Mouse (Mus musculus) gastrocnemius, adult 2 months (tissue): ENCODE measurements at regions not wholly inside any gene's neighbourhood (a gene's known extent, or its start where the extent isn't known, plus 50 kb on each side); places are given as distances from the start of the nearest gene placed in this dataset.

Experiments
- DNase-seq: peaks from one replicate; pipeline ENCODE4 v3.0.0; 2022
- H3K27ac ChIP-seq: fragments of 200-600 bp; 2 replicates; pipeline ENCODE4 v1.8.1; 2022; ENCODE audit warnings: mild to moderate bottlenecking
- H3K4me3 ChIP-seq: fragments of 200-600 bp; 2 replicates; pipeline ENCODE4 v1.8.1; 2022; ENCODE audit warnings: mild to moderate bottlenecking, moderate library complexity
- CTCF ChIP-seq: fragments of 200-600 bp; IDR thresholded peaks from 2 replicates; pipeline ENCODE4 v1.8.1; 2022; ENCODE audit warnings: antibody characterized with exemption, mild to moderate bottlenecking, moderate library complexity
- intact Hi-C: fragments of 180-260 bp; cut with DNase I; formaldehyde crosslinking; loops from one replicate; pipeline ENCODE4 v1.15.1; 2025

DNA sequence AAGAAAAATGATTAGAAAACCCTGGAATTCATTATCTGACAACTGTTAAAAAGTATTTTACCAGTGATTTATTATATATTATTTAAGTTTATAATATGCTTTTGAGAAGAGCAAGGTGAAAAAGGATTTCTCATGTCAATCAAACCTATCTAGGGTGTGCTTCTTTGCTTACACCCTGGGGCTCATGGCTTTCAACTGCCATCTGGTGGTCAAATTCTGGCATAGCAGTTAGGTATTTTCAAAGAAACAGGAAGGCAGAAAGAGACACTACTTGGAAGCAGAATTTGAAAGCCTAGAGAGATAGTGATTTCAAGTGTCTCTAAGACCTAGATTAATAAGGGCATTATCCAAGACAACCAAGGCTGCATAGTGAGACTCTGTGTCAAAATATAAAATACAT is 167.8 kb upstream of the Amot start:
- no peak for DNase-seq
- peak; percentile 77 for TF ChIP-seq CTCF
- H3K4me3 ChIP-seq = no peak overlapping the region
- H3K27ac ChIP-seq = no peak overlapping the region
- intact Hi-C loops = no loop called here

DNA sequence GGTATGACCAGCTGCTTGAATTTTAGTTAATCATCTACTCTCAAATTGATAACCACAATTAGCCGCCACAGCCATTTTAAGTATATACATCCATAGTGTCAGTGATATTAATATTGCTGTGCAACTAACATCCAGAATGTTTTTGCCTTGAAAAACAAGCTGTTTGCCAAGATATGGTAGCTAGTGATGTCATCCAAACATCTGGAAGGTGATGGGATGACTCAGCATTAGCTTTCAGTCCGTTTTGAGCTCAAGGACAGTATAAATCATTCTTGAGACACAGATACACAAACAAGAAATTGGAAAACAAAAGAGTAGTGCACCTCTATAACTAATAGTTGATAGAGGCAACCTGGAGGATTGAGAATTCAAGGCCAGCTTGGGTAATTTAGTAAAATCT is 146.7 kb upstream of the Amot start:
- DNase-seq = no peak
- intact Hi-C loops = no loop called here
- H3K27ac ChIP-seq = no peak overlapping the region
- TF ChIP-seq CTCF = no peak
- H3K4me3 ChIP-seq = no peak overlapping the region

DNA sequence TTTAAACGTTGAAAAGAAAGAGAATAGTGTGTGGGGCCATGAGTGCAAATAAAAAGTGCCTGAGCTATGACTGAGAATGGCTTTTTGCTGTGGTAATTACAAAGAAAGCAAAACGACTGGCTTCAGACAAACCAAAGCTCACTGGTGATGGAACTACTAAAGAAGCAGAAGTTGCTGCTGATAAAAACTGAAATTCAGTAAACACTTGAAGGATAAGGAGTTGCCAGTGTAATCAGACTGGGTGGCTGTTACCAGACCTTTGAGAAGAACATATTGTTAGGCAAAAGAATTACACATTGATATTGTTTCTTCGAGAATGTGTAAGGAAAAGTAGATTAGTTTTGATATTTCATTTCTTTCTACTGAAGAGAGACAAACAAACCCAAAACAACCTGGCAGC is 114.7 kb upstream of the Amot start:
- intact Hi-C loops = no loop called here
- TF ChIP-seq CTCF = no peak
- DNase-seq = no peak

DNA sequence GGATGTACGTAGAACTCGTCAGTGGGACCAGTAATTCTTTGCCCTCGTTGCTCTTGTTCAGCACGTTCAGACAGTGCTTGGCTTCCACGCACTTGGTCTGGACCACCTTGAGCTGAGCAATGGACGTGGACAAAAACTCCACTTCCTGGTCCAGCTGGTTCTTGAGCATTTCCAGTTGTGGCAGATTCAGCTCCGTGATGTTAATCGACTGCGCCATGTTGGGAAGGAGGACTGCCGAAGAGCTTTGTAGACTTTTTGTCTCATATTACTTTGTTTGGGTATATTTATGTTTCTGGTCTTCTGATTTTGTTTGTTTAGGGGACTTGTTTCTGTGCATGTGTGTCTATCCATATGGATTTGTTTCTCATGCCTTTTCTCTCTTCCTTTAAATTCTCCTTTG is 97.1 kb upstream of the Amot start:
- no peak for DNase-seq
- intact Hi-C loops = no loop called here
- no peak for TF ChIP-seq CTCF
- no peak overlapping the region for H3K27ac ChIP-seq
- no peak overlapping the region for H3K4me3 ChIP-seq

More for the DNA sequence above, 114.7 kb upstream of the Amot start:
- Histone ChIP-seq H3K27ac (no peak overlapping the region), H3K4me3 (no peak overlapping the region)

DNA sequence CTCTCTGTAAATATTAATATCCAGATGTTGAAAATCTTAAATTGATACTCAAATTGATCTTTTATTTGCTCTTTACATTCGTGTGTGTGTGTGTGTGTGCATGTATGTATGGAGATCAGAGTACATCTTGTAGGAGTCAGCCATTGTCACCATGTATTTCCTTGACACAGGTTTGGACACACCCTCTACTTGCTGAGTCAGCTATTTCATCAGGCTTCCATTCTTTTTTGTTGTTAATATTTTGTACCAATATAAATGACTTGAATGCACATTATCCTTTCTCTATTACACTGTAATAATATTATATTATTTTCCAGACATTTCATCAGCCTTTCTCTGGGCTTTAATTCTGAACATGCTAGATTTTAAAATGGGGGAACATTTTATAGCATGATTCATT is 85.8 kb upstream of the Amot start:
- intact Hi-C loops = no loop called here
- TF ChIP-seq CTCF = no peak
- Histone ChIP-seq H3K27ac (no peak overlapping the region), H3K4me3 (no peak overlapping the region)
- DNase-seq = no peak

DNA sequence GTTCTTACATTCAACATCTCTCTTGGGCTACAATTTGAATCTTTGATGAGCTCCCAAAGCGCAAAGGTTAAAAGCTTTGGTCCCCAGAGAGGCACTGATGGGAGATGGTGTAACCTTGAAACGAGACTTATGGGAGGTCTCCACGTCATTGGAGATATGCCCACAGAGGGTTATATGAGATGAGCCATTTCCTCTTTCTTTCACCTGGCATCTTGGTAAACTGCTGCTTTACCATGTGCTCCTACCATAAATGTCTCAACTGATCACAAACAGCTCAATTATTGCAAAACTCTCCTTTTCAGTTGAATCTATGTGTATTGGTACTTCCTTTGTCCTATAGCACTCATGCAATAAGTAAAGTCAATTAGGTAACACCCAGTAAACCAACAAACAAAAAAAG is 62.5 kb upstream of the Amot start:
- Histone ChIP-seq H3K27ac (no peak overlapping the region), H3K4me3 (no peak overlapping the region)
- intact Hi-C loops = no loop called here
- TF ChIP-seq CTCF = no peak
- DNase-seq = no peak

DNA sequence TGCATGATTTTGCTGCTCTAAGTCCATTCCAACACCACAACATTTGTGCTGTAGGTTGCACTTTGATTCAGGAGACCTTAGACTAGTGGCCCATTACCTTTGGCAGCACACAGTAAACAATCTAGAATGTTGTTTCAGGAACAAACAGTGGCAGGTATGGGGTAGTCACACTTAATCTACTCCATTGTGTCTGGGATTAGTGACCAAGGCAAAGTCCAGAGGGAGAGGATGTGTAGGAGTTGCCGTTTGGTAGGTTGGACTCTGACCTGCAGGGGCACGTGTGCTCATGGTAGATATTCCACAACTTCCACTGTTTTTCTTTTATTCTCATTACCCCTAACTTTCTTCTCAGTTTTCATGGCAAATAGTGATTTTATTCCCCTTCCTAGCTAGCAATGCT is 62.1 kb upstream of the Amot start:
- intact Hi-C loops = no loop called here
- no peak overlapping the region for H3K27ac ChIP-seq
- no peak overlapping the region for H3K4me3 ChIP-seq
- TF ChIP-seq CTCF = no peak
- DNase-seq = no peak

DNA sequence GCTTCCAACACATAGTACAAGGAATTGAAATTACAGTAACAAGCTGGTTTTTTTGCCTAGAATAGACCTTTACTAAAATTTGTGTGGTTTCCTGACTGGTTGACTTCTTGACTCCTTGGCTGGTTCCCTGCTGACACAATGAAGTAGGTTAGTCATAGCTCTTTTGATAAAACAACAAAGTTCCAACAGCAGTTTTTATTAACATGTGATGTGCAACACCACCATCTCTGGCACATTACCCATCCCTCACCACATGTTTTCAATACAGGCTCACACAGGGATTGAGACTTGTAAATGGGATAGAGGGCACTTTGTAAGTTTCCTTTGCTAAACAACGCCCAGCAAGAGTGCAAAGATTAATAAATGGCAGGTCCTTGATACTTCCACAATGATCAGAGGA is 53.9 kb upstream of the Amot start:
- H3K27ac ChIP-seq = no peak overlapping the region
- intact Hi-C loops = no loop called here
- no peak for TF ChIP-seq CTCF

More for the DNA sequence above, 53.9 kb upstream of the Amot start:
- DNase-seq = no peak
- H3K4me3 ChIP-seq = no peak overlapping the region
